Mouse (Mus musculus) bone marrow macrophage, adult 2 months (primary cell): Measurements from ENCODE around the gene Rpl22.

Experiments used
- CTCF ChIP-seq: IDR thresholded peaks from 2 replicates; pipeline ENCODE4 v1.5.1; 2012; ENCODE audit warnings: low read depth, mild to moderate bottlenecking, low read length, moderate library complexity
- POLR2A ChIP-seq: IDR thresholded peaks from 2 replicates; pipeline ENCODE4 v1.6.1; 2012; ENCODE audit warnings: mild to moderate bottlenecking, low read depth, low read length, borderline replicate concordance

- TF ChIP-seq POLR2A (no peak), CTCF (no peak)
Observed at GRCm38 (mm10) chr4:152305991-152306390, 19.6 kb upstream of the Rpl22 start.
